Mouse (Mus musculus) embryonic fibroblast, embryonic 13.5 days (primary cell): ENCODE data around the gene E330021D16Rik.

Experiments used
- CTCF ChIP-seq: IDR thresholded peaks from 2 replicates; pipeline ENCODE4 v1.5.1; 2011; ENCODE audit warnings: mild to moderate bottlenecking, control low read depth, low read length, moderate library complexity, borderline replicate concordance; ENCODE audit not compliant: insufficient read depth
- POLR2A ChIP-seq: IDR thresholded peaks from 2 replicates; pipeline ENCODE4 v1.6.1; 2011; ENCODE audit warnings: low read depth, mild to moderate bottlenecking, control low read depth, low read length, moderate library complexity

DNA sequence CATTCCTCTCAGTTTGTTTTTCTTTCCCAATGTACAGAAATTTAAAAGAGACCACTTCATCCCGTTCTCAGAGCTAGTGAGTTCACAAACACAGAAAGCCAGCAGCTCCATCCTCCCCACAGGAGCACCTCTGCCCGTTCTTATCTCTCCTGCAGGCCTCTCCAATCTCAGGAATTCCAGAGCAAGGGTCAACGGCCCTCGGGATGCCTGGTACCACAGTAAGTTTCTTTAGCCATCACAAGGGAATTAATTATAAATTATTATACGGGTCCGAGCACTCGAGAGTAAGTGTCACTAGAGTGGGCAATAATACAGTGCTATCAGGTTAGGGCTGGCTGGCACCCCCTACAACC, 16.5 kb upstream of the E330021D16Rik start:
- TF ChIP-seq CTCF = no peak
- no peak for TF ChIP-seq POLR2A
